Mouse (Mus musculus): ENCODE measurements at regions not wholly inside any gene's neighbourhood (a gene's known extent, or its start where the extent isn't known, plus 50 kb on each side); places are given as distances from the start of the nearest gene placed in this dataset.

DNA sequence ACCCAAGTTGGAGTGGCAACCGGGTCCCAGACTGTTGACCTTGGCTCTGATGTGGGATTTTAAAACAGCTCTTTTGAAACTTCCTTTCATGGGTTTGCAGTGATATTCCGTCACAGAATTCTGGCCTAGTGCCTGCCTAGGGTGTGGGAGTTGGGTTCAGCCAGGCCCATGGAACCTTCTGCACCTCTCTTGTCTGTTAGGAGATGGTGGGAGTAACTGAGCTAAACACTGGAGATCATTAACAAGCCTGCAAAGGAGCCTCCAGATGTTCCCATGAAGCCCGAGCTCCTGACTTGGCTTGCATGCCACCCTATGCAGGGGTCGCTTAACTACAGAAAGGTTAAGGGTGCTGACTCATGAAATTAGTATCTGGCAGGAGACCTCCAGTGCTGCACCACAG, 158.0 kb upstream of the Serp2 start:
- Histone ChIP-seq H3K9me3 (ENCODE audit: control insufficient read depth, low read length) (peaks cover 2% of the 10 kb centered on the region; the same call in 1 of the 2 replicates), H3K4me1 (replicated peaks; ENCODE audit: control insufficient read depth, insufficient read depth, low read length) (no peaks in the 10 kb centered on the region), H3K9ac (replicated peaks; ENCODE audit: low read depth, low read length) (no peak overlapping the region), H3K4me3 (replicated peaks; ENCODE audit: low read length) (no peak overlapping the region), H3K27me3 (replicated peaks; ENCODE audit: control insufficient read depth, insufficient read depth, low read length) (no peaks in the 10 kb centered on the region), H3K27ac (ENCODE audit: low read length) (no peak overlapping the region), H3K36me3 (ENCODE audit: control insufficient read depth, insufficient read depth) (no peaks in the 10 kb centered on the region), H3K4me2 (ENCODE audit: low read length) (no peak overlapping the region)
- no peak for ATAC-seq
- WGBS: 91% methylated on average over 4 of the region's 4 CpGs

DNA sequence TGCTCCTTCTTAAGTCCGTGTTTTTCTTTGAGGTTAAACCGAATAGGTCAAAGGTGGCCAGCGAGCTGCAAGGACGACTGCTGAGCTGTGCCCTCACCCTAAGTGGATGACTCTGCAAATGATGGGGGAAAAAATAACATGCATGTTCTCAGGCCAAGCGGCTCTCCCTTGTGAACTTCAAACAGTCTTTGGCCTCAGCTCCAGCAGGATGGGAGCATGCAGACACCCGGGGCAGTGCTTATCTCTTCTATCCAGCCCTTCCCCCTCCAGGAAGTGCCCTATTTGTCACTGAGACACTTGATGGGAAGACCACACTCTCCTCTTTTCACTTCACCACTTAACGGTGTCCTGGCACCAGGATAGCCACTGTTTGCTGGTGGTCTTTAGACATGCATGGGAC, 157.3 kb upstream of the Serp2 start:
- Histone ChIP-seq H3K27ac (ENCODE audit: low read length) (no peak overlapping the region), H3K36me3 (ENCODE audit: control insufficient read depth, insufficient read depth) (no peaks in the 10 kb centered on the region), H3K4me3 (replicated peaks; ENCODE audit: low read length) (no peak overlapping the region), H3K4me1 (replicated peaks; ENCODE audit: control insufficient read depth, insufficient read depth, low read length) (peaks cover 2% of the 10 kb centered on the region; the same call in 1 of the 2 replicates), H3K4me2 (ENCODE audit: low read length) (no peak overlapping the region), H3K27me3 (replicated peaks; ENCODE audit: control insufficient read depth, insufficient read depth, low read length) (no peaks in the 10 kb centered on the region), H3K9me3 (ENCODE audit: control insufficient read depth, low read length) (peaks cover 2% of the 10 kb centered on the region; the same call in 1 of the 2 replicates), H3K9ac (replicated peaks; ENCODE audit: low read depth, low read length) (no peak overlapping the region)
- WGBS: 85% methylated on average over 7 of the region's 7 CpGs
- ATAC-seq: no peak

DNA sequence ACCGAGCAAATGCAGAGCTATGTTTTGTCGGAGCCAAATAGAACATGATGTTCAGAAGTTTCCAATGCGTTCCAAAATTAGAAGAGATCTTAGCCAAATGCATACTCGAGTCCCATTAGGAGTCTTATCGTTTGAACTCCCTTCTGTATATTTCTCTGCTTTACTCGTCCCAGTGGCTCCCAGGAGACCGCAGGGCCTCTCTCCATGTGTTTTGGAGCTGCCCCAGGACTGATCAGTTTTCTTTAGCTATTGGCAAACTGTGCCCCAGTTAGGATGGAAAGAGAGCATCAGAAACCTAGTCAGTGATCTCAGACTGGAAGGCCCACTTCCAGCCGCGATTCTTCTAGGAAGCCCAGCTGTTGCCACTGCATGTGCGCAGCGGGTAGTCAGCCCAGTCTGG, 152.0 kb upstream of the Serp2 start:
- H3K9ac ChIP-seq (replicated peaks; ENCODE audit: low read depth, low read length): no peak overlapping the region
- no peaks in the 10 kb centered on the region for H3K27me3 ChIP-seq (replicated peaks; ENCODE audit: control insufficient read depth, insufficient read depth, low read length)
- H3K27ac ChIP-seq (ENCODE audit: low read length): no peak overlapping the region
- H3K4me2 ChIP-seq (ENCODE audit: low read length): no peak overlapping the region
- H3K36me3 ChIP-seq (ENCODE audit: control insufficient read depth, insufficient read depth): no peaks in the 10 kb centered on the region
- WGBS: 74% methylated on average over 11 of the region's 11 CpGs
- peaks cover 2% of the 10 kb centered on the region; the same call in 1 of the 2 replicates for H3K9me3 ChIP-seq (ENCODE audit: control insufficient read depth, low read length)
- ATAC-seq: no peak
- H3K4me1 ChIP-seq (replicated peaks; ENCODE audit: control insufficient read depth, insufficient read depth, low read length): peaks cover 7% of the 10 kb centered on the region
- H3K4me3 ChIP-seq (replicated peaks; ENCODE audit: low read length): no peak overlapping the region

DNA sequence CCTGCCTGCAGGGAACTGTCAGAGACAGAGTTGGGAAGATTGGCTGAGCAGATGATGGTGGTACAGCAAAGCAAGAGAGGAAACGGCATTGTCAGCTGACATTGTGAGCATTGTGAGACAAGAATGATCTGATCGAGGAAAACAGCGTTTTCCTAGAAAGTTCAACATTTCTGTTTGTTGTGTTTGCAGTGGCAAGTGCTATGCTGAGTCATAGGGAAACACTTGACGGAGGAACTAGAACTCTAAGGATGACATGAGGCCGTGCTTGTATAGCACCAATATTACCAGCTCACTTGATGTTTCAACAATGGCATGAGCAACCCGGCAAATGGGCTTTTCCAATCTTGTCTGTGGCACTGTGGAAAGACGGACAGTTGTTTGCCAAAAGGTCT, 146.7 kb upstream of the Serp2 start:
- 90% methylated on average over 7 of the region's 7 CpGs for WGBS
- Histone ChIP-seq H3K36me3 (ENCODE audit: control insufficient read depth, insufficient read depth) (no peaks in the 10 kb centered on the region), H3K9me3 (ENCODE audit: control insufficient read depth, low read length) (no peaks in the 10 kb centered on the region)

DNA sequence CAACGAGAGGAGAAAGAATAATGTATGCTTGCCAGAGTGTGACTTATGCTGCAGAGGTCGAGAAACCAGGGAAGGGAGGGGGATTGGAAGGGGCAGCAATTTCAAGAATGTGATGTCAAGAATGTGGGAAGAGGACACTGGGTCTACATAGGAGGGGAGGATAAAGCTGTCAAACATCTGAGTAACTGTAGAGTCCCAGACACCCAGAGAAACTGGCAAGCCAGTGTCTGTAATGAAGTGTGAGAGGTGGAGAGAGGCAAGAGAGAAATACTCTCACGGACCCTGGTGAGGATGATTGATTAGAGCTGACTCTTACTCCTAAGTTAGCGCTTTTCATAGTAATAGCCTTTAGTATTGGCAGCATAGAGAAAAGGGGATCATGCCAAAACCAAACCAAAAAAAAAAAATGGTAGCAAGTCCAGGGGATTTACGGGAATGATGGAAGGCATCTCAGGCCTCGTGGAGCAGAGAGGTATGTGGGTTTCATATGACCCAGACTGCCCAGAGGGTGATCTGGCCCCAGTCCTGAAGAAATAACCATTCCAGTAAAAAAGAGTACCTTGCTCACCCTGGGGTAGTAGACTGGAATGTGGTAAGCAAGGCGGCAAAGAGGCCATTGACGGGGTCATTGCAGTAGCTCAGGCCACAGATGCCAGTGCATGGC, 146.2 kb upstream of the Serp2 start:
- H3K9me3 ChIP-seq (ENCODE audit: control insufficient read depth, low read length): no peaks in the 10 kb centered on the region
- no peaks in the 10 kb centered on the region for H3K36me3 ChIP-seq (ENCODE audit: control insufficient read depth, insufficient read depth)
- H3K9ac ChIP-seq (replicated peaks; ENCODE audit: low read depth, low read length): no peak overlapping the region
- no peaks in the 10 kb centered on the region for H3K4me1 ChIP-seq (replicated peaks; ENCODE audit: control insufficient read depth, insufficient read depth, low read length)
- WGBS: 82% methylated on average over 8 of the region's 8 CpGs
- ATAC-seq: no peak
- H3K27ac ChIP-seq (ENCODE audit: low read length): no peak overlapping the region
- H3K27me3 ChIP-seq (replicated peaks; ENCODE audit: control insufficient read depth, insufficient read depth, low read length): no peaks in the 10 kb centered on the region
- no peak overlapping the region for H3K4me3 ChIP-seq (replicated peaks; ENCODE audit: low read length)
- no peak overlapping the region for H3K4me2 ChIP-seq (ENCODE audit: low read length)

More for the DNA sequence above, 146.7 kb upstream of the Serp2 start:
- Histone ChIP-seq H3K9ac (replicated peaks; ENCODE audit: low read depth, low read length) (no peak overlapping the region), H3K4me1 (replicated peaks; ENCODE audit: control insufficient read depth, insufficient read depth, low read length) (peaks cover 3% of the 10 kb centered on the region; the same call in 1 of the 2 replicates), H3K27me3 (replicated peaks; ENCODE audit: control insufficient read depth, insufficient read depth, low read length) (no peaks in the 10 kb centered on the region), H3K27ac (ENCODE audit: low read length) (no peak overlapping the region), H3K4me3 (replicated peaks; ENCODE audit: low read length) (no peak overlapping the region), H3K4me2 (ENCODE audit: low read length) (no peak overlapping the region)
- ATAC-seq: no peak

DNA sequence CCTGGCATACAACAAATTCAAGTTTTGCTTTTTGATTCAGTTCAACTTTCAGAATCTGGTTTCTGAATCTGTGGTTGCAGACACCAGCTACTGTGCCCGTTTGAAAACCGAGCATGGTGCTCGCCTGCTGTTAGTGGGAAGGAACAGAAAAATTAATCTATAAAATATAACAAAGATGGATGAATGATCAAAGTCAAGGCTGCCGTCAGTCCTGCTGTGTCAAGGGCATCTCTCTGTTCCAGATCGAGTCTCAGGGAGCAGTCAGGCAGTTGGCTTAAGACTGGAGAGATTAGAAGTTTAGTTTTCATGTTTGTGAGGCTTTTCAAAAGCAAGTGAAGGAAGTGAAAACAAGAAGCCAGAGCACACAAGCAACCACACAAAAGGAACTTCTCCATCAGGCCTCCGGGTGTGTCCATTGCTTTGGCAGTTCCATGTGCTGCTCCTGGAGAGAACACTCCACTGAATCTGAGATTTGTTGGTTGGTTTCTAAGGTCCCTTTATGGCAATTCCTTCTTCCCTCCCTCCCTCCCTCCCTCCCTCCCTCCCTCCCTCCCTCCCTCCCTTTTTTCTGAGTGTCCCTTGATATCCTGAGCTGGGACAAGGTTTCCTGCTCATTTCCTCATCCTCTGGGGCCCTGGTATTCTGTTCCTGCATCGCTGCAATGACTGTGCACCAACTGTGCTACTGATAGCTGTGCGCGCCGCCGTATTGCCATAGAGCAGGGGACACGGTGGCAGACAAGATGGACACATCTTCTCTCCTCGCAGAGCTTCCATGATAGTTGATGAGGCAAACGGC, 145.4 kb upstream of the Serp2 start:
- H3K36me3 ChIP-seq (ENCODE audit: control insufficient read depth, insufficient read depth): no peaks in the 10 kb centered on the region
- no peaks in the 10 kb centered on the region for H3K9me3 ChIP-seq (ENCODE audit: control insufficient read depth, low read length)
- no peak overlapping the region for H3K9ac ChIP-seq (replicated peaks; ENCODE audit: low read depth, low read length)
- 82% methylated on average over 14 of the region's 14 CpGs for WGBS
- no peak overlapping the region for H3K27ac ChIP-seq (ENCODE audit: low read length)
- H3K27me3 ChIP-seq (replicated peaks; ENCODE audit: control insufficient read depth, insufficient read depth, low read length): no peaks in the 10 kb centered on the region
- H3K4me1 ChIP-seq (replicated peaks; ENCODE audit: control insufficient read depth, insufficient read depth, low read length): no peaks in the 10 kb centered on the region
- no peak overlapping the region for H3K4me3 ChIP-seq (replicated peaks; ENCODE audit: low read length)
- H3K4me2 ChIP-seq (ENCODE audit: low read length): no peak overlapping the region
- ATAC-seq: no peak

DNA sequence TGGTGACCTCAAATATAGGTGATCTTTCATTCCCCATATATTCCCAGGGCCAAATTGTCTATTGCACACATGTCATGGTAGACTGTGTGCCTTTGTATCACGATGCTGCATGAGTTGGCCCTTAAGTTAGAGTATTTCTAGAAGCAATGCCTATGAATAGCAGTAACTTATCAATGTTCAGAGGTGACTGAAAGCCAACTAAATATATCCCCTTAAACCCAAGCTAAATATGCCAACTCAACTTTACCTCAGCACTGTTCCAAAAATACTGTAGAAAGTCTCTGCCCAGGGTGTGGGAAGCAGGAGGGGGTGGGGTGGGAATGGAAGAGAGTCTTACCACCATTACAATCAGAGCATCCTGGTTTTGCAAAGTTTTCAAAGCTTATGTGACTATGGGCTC, 144.6 kb upstream of the Serp2 start:
- no peak overlapping the region for H3K4me3 ChIP-seq (replicated peaks; ENCODE audit: low read length)
- no peaks in the 10 kb centered on the region for H3K9me3 ChIP-seq (ENCODE audit: control insufficient read depth, low read length)
- H3K4me2 ChIP-seq (ENCODE audit: low read length): no peak overlapping the region
- no peaks in the 10 kb centered on the region for H3K36me3 ChIP-seq (ENCODE audit: control insufficient read depth, insufficient read depth)
- no peak overlapping the region for H3K9ac ChIP-seq (replicated peaks; ENCODE audit: low read depth, low read length)
- no peaks in the 10 kb centered on the region for H3K27me3 ChIP-seq (replicated peaks; ENCODE audit: control insufficient read depth, insufficient read depth, low read length)
- H3K27ac ChIP-seq (ENCODE audit: low read length): no peak overlapping the region
- ATAC-seq: no peak
- 90% methylated on average over 1 of the region's 1 CpGs for WGBS
- H3K4me1 ChIP-seq (replicated peaks; ENCODE audit: control insufficient read depth, insufficient read depth, low read length): no peaks in the 10 kb centered on the region

DNA sequence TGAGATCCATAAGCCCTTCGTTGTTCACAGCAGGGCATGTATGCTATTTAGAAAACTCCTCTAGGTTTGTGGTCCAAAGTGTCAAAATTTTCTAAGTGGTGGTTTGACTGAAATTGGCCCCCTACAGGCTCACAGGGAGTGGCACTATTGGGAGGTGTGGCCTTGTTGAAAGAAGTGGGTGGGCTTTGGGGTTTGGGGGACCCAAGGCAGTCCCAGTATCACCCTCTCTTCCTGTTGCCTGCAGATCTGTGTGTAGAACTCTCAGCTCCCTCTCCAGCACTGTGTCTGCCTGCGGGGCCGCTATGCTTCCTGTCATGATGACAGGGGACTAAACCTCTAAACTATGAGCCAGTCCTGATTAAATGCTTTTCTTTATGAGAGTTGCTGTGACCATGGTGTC, 144.1 kb upstream of the Serp2 start:
- no peaks in the 10 kb centered on the region for H3K27me3 ChIP-seq (replicated peaks; ENCODE audit: control insufficient read depth, insufficient read depth, low read length)

DNA sequence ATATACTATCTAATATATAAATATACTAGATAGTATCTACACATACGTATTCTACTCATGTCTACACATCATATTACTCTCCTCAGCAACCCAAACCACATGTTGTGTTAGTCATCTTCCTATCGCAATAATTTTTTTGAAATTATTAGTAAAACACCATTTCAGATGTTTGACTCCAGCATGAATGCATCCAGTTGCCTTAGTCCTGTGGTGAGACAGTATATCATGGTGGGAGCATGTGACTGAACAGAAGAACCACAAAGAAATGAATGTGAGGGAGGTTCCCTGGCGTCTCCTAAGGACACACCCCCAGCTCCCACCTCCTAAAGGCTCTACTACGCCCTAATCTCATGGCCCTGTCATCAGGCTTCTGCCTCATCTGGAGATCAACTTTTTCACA, 143.5 kb upstream of the Serp2 start:
- no peak for ATAC-seq
- Histone ChIP-seq H3K4me3 (replicated peaks; ENCODE audit: low read length) (no peak overlapping the region), H3K36me3 (ENCODE audit: control insufficient read depth, insufficient read depth) (no peaks in the 10 kb centered on the region), H3K27ac (ENCODE audit: low read length) (no peak overlapping the region), H3K4me1 (replicated peaks; ENCODE audit: control insufficient read depth, insufficient read depth, low read length) (no peaks in the 10 kb centered on the region), H3K4me2 (ENCODE audit: low read length) (no peak overlapping the region), H3K27me3 (replicated peaks; ENCODE audit: control insufficient read depth, insufficient read depth, low read length) (no peaks in the 10 kb centered on the region), H3K9me3 (ENCODE audit: control insufficient read depth, low read length) (no peaks in the 10 kb centered on the region), H3K9ac (replicated peaks; ENCODE audit: low read depth, low read length) (no peak overlapping the region)
- 92% methylated on average over 4 of the region's 4 CpGs for WGBS

More for the DNA sequence above, 144.1 kb upstream of the Serp2 start:
- no peak overlapping the region for H3K4me2 ChIP-seq (ENCODE audit: low read length)
- no peak overlapping the region for H3K4me3 ChIP-seq (replicated peaks; ENCODE audit: low read length)
- no peaks in the 10 kb centered on the region for H3K9me3 ChIP-seq (ENCODE audit: control insufficient read depth, low read length)
- no peaks in the 10 kb centered on the region for H3K36me3 ChIP-seq (ENCODE audit: control insufficient read depth, insufficient read depth)
- H3K27ac ChIP-seq (ENCODE audit: low read length): no peak overlapping the region
- H3K4me1 ChIP-seq (replicated peaks; ENCODE audit: control insufficient read depth, insufficient read depth, low read length): no peaks in the 10 kb centered on the region
- WGBS: 87% methylated on average over 3 of the region's 3 CpGs
- H3K9ac ChIP-seq (replicated peaks; ENCODE audit: low read depth, low read length): no peak overlapping the region
- no peak for ATAC-seq
